Mouse (Mus musculus): ENCODE data around the gene Eipr1. TPM values are rescaled to one million over a fixed set of nuclear protein-coding genes. Genes with fewer than 3 reads are reported as not detected.

Gene Eipr1
- polyA plus RNA-seq, 2 experiments from 2014 or later = 40.1 to 54.7 TPM

- no peak for ATAC-seq
Observed at GRCm38 (mm10) chr12:28775627-28776026, 24.0 kb downstream of the Eipr1 start.

GRCm38 (mm10) chr12:28780180-28780579 lies 28.6 kb downstream of the Eipr1 start:
- no peak for ATAC-seq

GRCm38 (mm10) chr12:28782637-28783036 lies 31.0 kb downstream of the Eipr1 start:
- no peak for ATAC-seq

GRCm38 (mm10) chr12:28784355-28784754 lies 32.8 kb downstream of the Eipr1 start:
- no peak for ATAC-seq

GRCm38 (mm10) chr12:28784864-28785263 lies 33.3 kb downstream of the Eipr1 start:
- no peak for ATAC-seq

- ATAC-seq = no peak
Observed at GRCm38 (mm10) chr12:28785299-28785698, 33.7 kb downstream of the Eipr1 start.

GRCm38 (mm10) chr12:28786310-28786709 lies 34.7 kb downstream of the Eipr1 start:
- ATAC-seq = no peak

- ATAC-seq = peak; percentile 41
Observed at GRCm38 (mm10) chr12:28792613-28793012, 41.0 kb downstream of the Eipr1 start.

GRCm38 (mm10) chr12:28793715-28794114 lies 42.1 kb downstream of the Eipr1 start:
- no peak for ATAC-seq

- no peak for ATAC-seq
Observed at GRCm38 (mm10) chr12:28795041-28795440, 43.4 kb downstream of the Eipr1 start.

- no peak for ATAC-seq
Observed at GRCm38 (mm10) chr12:28796881-28797420, 45.3 kb downstream of the Eipr1 start.

- no peak for ATAC-seq
Observed at GRCm38 (mm10) chr12:28799798-28800411, 48.3 kb downstream of the Eipr1 start.

GRCm38 (mm10) chr12:28800423-28800822 lies 48.8 kb downstream of the Eipr1 start:
- no peak for ATAC-seq

- ATAC-seq = no peak
Observed at GRCm38 (mm10) chr12:28800891-28801290, 49.3 kb downstream of the Eipr1 start.

- no peak for ATAC-seq
Observed at GRCm38 (mm10) chr12:28801731-28802130, 50.1 kb downstream of the Eipr1 start.

GRCm38 (mm10) chr12:28803043-28803442 lies 51.4 kb downstream of the Eipr1 start:
- no peak for ATAC-seq

- ATAC-seq = no peak
Observed at GRCm38 (mm10) chr12:28804558-28805481, 53.2 kb downstream of the Eipr1 start.

GRCm38 (mm10) chr12:28808786-28809375 lies 57.3 kb downstream of the Eipr1 start:
- no peak for ATAC-seq

GRCm38 (mm10) chr12:28809756-28810337 lies 58.2 kb downstream of the Eipr1 start:
- ATAC-seq = no peak

- no peak for ATAC-seq
Observed at GRCm38 (mm10) chr12:28816681-28817426, 65.3 kb downstream of the Eipr1 start.

- ATAC-seq = no peak
Observed at GRCm38 (mm10) chr12:28817427-28817752, 65.8 kb downstream of the Eipr1 start.

GRCm38 (mm10) chr12:28817891-28818290 lies 66.3 kb downstream of the Eipr1 start:
- no peak for ATAC-seq

All from CD4-positive, CD25-positive, alpha-beta regulatory T cell, adult 4 months (primary cell).